Mouse (Mus musculus) ES-Bruce4 (cell line): Measurements from ENCODE around the gene Pfdn6.

Experiments
- CTCF ChIP-seq: IDR thresholded peaks from one replicate; pipeline ENCODE4 v1.8.1; 2011; ENCODE audit warnings: low read depth, low read length
- POLR2A ChIP-seq: IDR thresholded peaks from one replicate; pipeline ENCODE4 v1.8.1; 2011; ENCODE audit warnings: low read length; ENCODE audit not compliant: insufficient read depth

DNA sequence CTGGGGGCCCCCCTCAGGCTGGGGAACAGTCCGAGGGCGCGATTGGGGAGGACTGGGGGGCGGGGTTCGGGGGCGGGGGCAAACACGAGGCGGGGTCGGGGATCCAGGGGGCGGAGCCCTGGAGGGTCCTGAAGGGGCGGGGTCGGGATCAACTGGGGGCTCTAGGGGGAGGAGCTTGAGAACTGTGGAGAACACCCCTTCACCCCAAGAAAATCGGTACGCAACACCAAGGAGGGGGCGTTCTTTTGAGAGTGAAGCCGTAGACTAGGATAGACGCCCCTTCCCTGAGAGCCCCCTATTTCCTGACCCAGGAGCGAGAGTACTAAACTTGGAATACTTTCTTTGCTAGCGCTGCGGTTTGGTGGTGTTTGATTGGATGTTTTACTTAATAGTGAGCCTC, 23.8 kb downstream of the Pfdn6 start:
- TF ChIP-seq CTCF = no peak
- TF ChIP-seq POLR2A = no peak
